Mouse (Mus musculus) E14TG2a.4 (cell line): ENCODE data around the gene Ube2b.

ENCODE experiments used
- CTCF ChIP-seq: conservative IDR thresholded peaks from 2 replicates; pipeline ENCODE4 v1.5.1; 2014; ENCODE audit warnings: low read length
- NANOG ChIP-seq: IDR thresholded peaks from 2 replicates; pipeline ENCODE4 v1.6.1; 2014; ENCODE audit warnings: borderline replicate concordance, low read length, mixed read lengths

DNA sequence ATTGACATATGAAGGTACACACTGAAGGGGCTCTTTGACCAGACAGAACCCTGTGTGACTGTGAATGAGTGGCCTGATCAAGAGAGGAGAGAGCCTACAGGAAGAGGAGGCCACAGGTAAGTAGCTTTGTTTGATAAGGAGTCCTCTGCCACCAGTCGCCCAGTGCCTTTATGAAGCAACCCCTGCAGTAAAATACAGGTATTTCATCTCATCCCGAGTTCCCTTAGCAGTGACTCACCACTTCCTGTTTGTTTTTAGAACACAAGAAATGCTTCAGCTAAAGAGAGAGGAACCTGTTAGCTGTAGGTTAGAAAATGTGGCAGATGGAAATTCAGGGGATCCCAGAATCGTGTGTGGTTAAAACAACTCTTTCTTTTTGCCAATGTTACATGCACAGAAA, 35.3 kb upstream of the Ube2b start:
- no peak for TF ChIP-seq CTCF
- no peak for TF ChIP-seq NANOG
